Mouse (Mus musculus): ENCODE measurements around the gene Zfp697. TPM values are rescaled to one million over a fixed set of nuclear protein-coding genes. Genes with fewer than 3 reads are reported as not detected.
"Not testable (repeated sequence)": the region's sequence is repeated elsewhere in the genome, so short reads cannot be mapped to it uniquely, and the experiment has no call there.

Gene Zfp697
- polyA plus RNA-seq, 2 experiments from 2014 or later = not detected

- ATAC-seq = no peak
These were observed 40.7 kb downstream of the Zfp697 start for GRCm38 (mm10) chr3:98422926-98423325.

GRCm38 (mm10) chr3:98426749-98427148 is 44.5 kb downstream of the Zfp697 start:
- ATAC-seq = no peak

- no peak for ATAC-seq
These were observed 45.0 kb downstream of the Zfp697 start for GRCm38 (mm10) chr3:98427260-98427599.

- peak; percentile 75 for ATAC-seq
These were observed 45.6 kb downstream of the Zfp697 start for GRCm38 (mm10) chr3:98427600-98428448.

- ATAC-seq = peak; percentile 61
These were observed 46.2 kb downstream of the Zfp697 start for GRCm38 (mm10) chr3:98428449-98428775.

GRCm38 (mm10) chr3:98428928-98429525 is 46.8 kb downstream of the Zfp697 start:
- ATAC-seq = no peak

GRCm38 (mm10) chr3:98434088-98434816 is 52.0 kb downstream of the Zfp697 start:
- no peak for ATAC-seq

GRCm38 (mm10) chr3:98435030-98435429 is 52.8 kb downstream of the Zfp697 start:
- no peak for ATAC-seq

- ATAC-seq = not testable (repeated sequence)
These were observed 60.0 kb downstream of the Zfp697 start for GRCm38 (mm10) chr3:98442245-98442644.

- peak; percentile 67 for ATAC-seq
These were observed 61.0 kb downstream of the Zfp697 start for GRCm38 (mm10) chr3:98443149-98443779.

- ATAC-seq = not testable (repeated sequence)
These were observed 61.7 kb downstream of the Zfp697 start for GRCm38 (mm10) chr3:98443924-98444323.

GRCm38 (mm10) chr3:98453786-98454185 is 71.5 kb downstream of the Zfp697 start:
- ATAC-seq = not testable (repeated sequence)

- ATAC-seq = not testable (repeated sequence)
These were observed 74.8 kb downstream of the Zfp697 start, which contains the start of gene Gm4450 for GRCm38 (mm10) chr3:98457026-98457425. Gene Gm4450, minus strand, starts transcription at chr3:98457126.

- not testable (repeated sequence) for ATAC-seq
These were observed 87.1 kb downstream of the Zfp697 start for GRCm38 (mm10) chr3:98469323-98469722.

GRCm38 (mm10) chr3:98471057-98471456 is 88.8 kb downstream of the Zfp697 start:
- ATAC-seq = not testable (repeated sequence)

- not testable (repeated sequence) for ATAC-seq
These were observed 89.2 kb downstream of the Zfp697 start for GRCm38 (mm10) chr3:98471499-98471898.

GRCm38 (mm10) chr3:98494184-98494583 is 111.9 kb downstream of the Zfp697 start:
- ATAC-seq = not testable (repeated sequence)

- not testable (repeated sequence) for ATAC-seq
These were observed 112.8 kb downstream of the Zfp697 start for GRCm38 (mm10) chr3:98495055-98495454.

- not testable (repeated sequence) for ATAC-seq
These were observed 114.5 kb downstream of the Zfp697 start for GRCm38 (mm10) chr3:98496762-98497161.

- not testable (repeated sequence) for ATAC-seq
These were observed 115.1 kb downstream of the Zfp697 start for GRCm38 (mm10) chr3:98497401-98497800.

GRCm38 (mm10) chr3:98507229-98507628 is 125.0 kb downstream of the Zfp697 start:
- ATAC-seq = not testable (repeated sequence)

- ATAC-seq = not testable (repeated sequence)
These were observed 128.2 kb downstream of the Zfp697 start, which contains the start of gene Hsd3b4 for GRCm38 (mm10) chr3:98510414-98510813. Gene Hsd3b4, minus strand, starts transcription at chr3:98510514.

- ATAC-seq = not testable (repeated sequence)
These were observed 140.5 kb downstream of the Zfp697 start for GRCm38 (mm10) chr3:98522779-98523178.

Measured in CD4-positive, CD25-positive, alpha-beta regulatory T cell, adult 4 months (primary cell).